Mouse (Mus musculus) lung, postnatal 10 days (tissue): ENCODE data around the gene Ogdh.
A peak's percentile ranks its signal among the peaks of the same experiment; 100 is the strongest.

Source experiments
- DNase-seq: peaks from one replicate; pipeline ENCODE4 v3.0.0; 2021

Gene Ogdh

GRCm38 (mm10) chr11:6371376-6372155 lies 80.1 kb downstream of the Ogdh start:
- no peak for DNase-seq

- peak; percentile 27 for DNase-seq
Observed at GRCm38 (mm10) chr11:6372784-6373183, 81.4 kb downstream of the Ogdh start.

GRCm38 (mm10) chr11:6380916-6381315 lies 89.5 kb downstream of the Ogdh start:
- no peak for DNase-seq

- DNase-seq = no peak
Observed at GRCm38 (mm10) chr11:6388126-6388725, 96.8 kb downstream of the Ogdh start.

- peak; percentile 97 for DNase-seq
Observed at GRCm38 (mm10) chr11:6388726-6389413, 97.4 kb downstream of the Ogdh start, which contains the start of gene Zmiz2. Zmiz2 (plus strand) TSS chr11:6389074.

- peak; percentile 32 for DNase-seq
Observed at GRCm38 (mm10) chr11:6389483-6389921, 98.1 kb downstream of the Ogdh start.

GRCm38 (mm10) chr11:6390376-6391053 lies 99.1 kb downstream of the Ogdh start:
- no peak for DNase-seq

GRCm38 (mm10) chr11:6391516-6392276 lies 100.3 kb downstream of the Ogdh start:
- no peak for DNase-seq

- no peak for DNase-seq
Observed at GRCm38 (mm10) chr11:6392857-6393256, 101.4 kb downstream of the Ogdh start.

GRCm38 (mm10) chr11:6393866-6394265 lies 102.4 kb downstream of the Ogdh start:
- no peak for DNase-seq

- DNase-seq = no peak
Observed at GRCm38 (mm10) chr11:6395565-6395964, 104.1 kb downstream of the Ogdh start.

GRCm38 (mm10) chr11:6398141-6398540 lies 106.7 kb downstream of the Ogdh start:
- peak; percentile 2 for DNase-seq

GRCm38 (mm10) chr11:6402515-6403510 lies 111.4 kb downstream of the Ogdh start:
- peak; percentile 79 for DNase-seq

GRCm38 (mm10) chr11:6403830-6404405 lies 112.5 kb downstream of the Ogdh start:
- no peak for DNase-seq

- peak; percentile 85 for DNase-seq
Observed at GRCm38 (mm10) chr11:6404699-6405566, 113.5 kb downstream of the Ogdh start.

- DNase-seq = peak; percentile 45
Observed at GRCm38 (mm10) chr11:6405591-6406081, 114.2 kb downstream of the Ogdh start.
